Comparison of ENCODE assay signal across 9 mouse cellular contexts in genomic region chr5:101020784-101021183, GRCm38 (mm10).
DNase-seq lines count a peak whose midpoint lies in the region; ATAC-seq lines count a peak whose summit lies in the region.
"Had no signal": no experiment of that assay in that cellular context is flagged by ENCODE, and none has a peak within 500 bp of the region (broad histone marks: within the 10 kb centered on the region; RNA-seq: fewer than 3 reads in every experiment).

No protein-coding gene starts in this region.

- H3K4me3 ChIP-seq in hindbrain, embryonic 13.5 days, result no peak overlapping the region
- H3K4me3 ChIP-seq: liver, embryonic 13.5 days had no signal

- 0 out of 2 replicates have a peak, but pooled peaks cover 4% of the 10 kb centered on the region for H3K4me1 ChIP-seq in hindbrain, embryonic 13.5 days (replicated peaks)
- H3K4me1 ChIP-seq: liver, embryonic 13.5 days had no signal

- H3K27ac ChIP-seq in hindbrain, embryonic 13.5 days, result no peak overlapping the region
- H3K27ac ChIP-seq: liver, embryonic 13.5 days had no signal

- peak; percentile 33 for DNase-seq in WW6 (ENCODE audit: low read depth, low spot score)
- DNase-seq in cerebellum, adult 8-10 months, result peak; percentile 43
- DNase-seq in layer of hippocampus, postnatal 25 days (ENCODE audit: extremely low spot score in 1 of 2, low spot score in 1 of 2), result peak; percentile 64 to 85
- peak; percentile 2 for DNase-seq in skeletal muscle tissue, adult 2 months (ENCODE audit: low read depth, low spot score)
- DNase-seq: liver, embryonic 13.5 days had no signal

- H3K4me2 ChIP-seq in hindbrain, embryonic 13.5 days, result no peak overlapping the region
- H3K4me2 ChIP-seq: liver, embryonic 13.5 days had no signal

- ATAC-seq in frontal cortex, adult (ENCODE audit: low TSS enrichment), result peak; percentile 98
- peak; percentile 76; the same call in 1 of the 2 replicates for ATAC-seq in hindbrain, embryonic 13.5 days (ENCODE audit: low FRiP score)
- peak; percentile 71; the same call in 1 of the 2 replicates for ATAC-seq in megakaryocyte-erythroid progenitor cell, adult 5-6 weeks (replicated peaks; ENCODE audit: low FRiP score, low TSS enrichment, poor library complexity, severe bottlenecking)
- no peak for ATAC-seq in inflammation-experienced regulatory T-cells, adult 6 months

- no peak overlapping the region for H3K9ac ChIP-seq in hindbrain, embryonic 13.5 days
- H3K9ac ChIP-seq: liver, embryonic 13.5 days had no signal

- no peaks in the 10 kb centered on the region for H3K9me3 ChIP-seq in hindbrain, embryonic 13.5 days
- H3K9me3 ChIP-seq: liver, embryonic 13.5 days had no signal

- 7% methylated on average over 11 of the region's 11 CpGs for WGBS in hindbrain, embryonic 13.5 days

- peaks cover 69% of the 10 kb centered on the region for H3K27me3 ChIP-seq in hindbrain, embryonic 13.5 days
- H3K27me3 ChIP-seq: liver, embryonic 13.5 days had no signal

- no peaks in the 10 kb centered on the region for H3K36me3 ChIP-seq in hindbrain, embryonic 13.5 days
- H3K36me3 ChIP-seq: liver, embryonic 13.5 days had no signal

Comparison
In these comparisons a context has a peak if more than half of its experiments do, and no peak if none do; other contexts are left out.
1. DNase-seq: peak in every context shown above with its lines; median percentile 74 in layer of hippocampus, postnatal 25 days; 43 in cerebellum, adult 8-10 months; 33 in WW6; 2 in skeletal muscle tissue, adult 2 months.